Mouse (Mus musculus) gastrocnemius, postnatal 14 days (tissue): ENCODE measurements at regions not wholly inside any gene's neighbourhood (a gene's known extent, or its start where the extent isn't known, plus 50 kb on each side); places are given as distances from the start of the nearest gene placed in this dataset.
"Not testable (repeated sequence)": the region's sequence is repeated elsewhere in the genome, so short reads cannot be mapped to it uniquely, and the experiment has no call there.

ENCODE experiments used
- DNase-seq: peaks from one replicate; pipeline ENCODE4 v3.0.0; 2021; ENCODE audit warnings: mixed read lengths
- intact Hi-C: fragments of 180-260 bp; cut with DNase I; formaldehyde crosslinking; loops from one replicate; pipeline ENCODE4 v1.15.1; 2025; ENCODE audit warnings: low total_unique reads

DNA sequence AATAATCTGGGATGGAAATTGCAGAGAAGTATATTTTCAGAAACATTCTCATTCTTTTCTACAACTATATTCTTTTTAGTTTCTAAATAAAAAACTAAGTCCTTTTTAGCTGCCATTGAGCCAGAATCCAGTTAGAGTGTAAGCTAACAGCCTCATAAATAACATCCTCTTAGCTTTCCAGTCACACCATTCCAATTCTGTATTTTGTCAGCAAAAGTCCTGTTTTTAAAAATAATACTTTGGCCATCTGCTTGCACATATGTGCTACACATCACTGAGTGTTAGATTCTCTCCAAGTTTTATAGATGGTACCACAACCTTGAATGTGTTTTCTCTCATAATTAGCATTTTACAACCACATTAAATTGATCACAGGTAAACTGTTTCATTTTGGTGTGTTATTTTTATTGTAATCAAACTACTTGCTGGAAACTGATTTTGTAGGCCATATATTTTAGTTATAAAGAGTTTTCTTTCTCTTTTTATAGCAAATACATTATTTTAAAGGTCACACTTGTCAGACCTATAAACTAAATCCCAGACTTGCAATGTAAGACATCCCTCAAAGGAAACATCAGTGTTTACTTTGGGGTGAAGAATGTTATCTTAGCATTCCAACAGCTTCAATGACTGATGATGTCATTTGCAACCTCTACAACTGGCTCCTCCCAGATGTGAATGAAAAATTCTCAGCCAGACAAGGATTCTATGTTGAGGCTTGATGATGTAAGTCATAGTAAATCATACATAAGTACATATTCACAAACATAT is 1878.9 kb upstream of the Flrt2 start:
- DNase-seq = no peak
- intact Hi-C loops = no loop called here

DNA sequence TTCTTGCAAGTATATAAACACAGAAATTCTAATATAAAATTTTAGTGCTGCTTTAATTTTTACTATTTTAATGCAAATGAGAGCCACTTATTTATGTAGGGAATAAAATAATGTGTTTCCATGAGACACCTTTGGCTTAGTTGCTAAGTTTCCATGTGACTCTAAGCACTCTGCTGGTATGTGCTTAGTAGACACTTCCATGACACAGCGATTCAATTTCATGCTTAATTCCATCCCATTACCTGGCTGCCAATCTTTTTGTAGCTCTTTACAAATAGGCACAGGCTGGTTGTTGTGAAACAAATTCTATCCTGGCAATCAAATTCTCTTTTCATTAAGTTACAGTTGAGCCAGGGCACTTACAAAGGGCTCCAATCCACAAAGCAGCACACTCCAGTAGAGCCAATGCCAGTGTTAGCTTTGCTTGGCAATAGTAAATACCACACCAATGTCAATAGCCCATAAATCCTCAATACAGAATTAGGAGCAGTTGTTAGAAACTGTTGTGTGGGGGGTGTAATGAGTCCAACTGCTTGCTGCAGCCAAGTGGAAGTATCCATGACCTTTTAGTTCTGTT is 1841.0 kb upstream of the Flrt2 start:
- intact Hi-C loops = no loop called here
- no peak for DNase-seq

DNA sequence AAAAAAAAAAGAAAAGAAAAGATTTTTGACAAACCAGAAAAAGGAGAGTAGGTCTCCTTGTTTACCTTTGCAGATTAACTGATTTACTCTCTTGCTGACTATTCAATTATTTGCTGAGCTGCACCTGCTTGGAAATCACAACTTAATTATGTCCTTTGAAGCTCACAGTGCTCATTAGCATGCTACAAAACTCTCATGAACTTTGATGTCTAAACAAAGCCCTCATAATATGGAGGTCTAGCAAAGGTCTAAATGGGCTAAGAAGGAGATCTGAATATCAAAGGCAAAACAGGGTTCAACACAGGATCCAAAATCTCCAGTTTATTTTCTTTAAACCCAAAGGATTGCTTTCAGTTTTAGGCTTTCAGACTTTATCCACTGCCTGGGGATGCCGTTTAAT is 1840.4 kb upstream of the Flrt2 start:
- intact Hi-C loops = no loop called here
- DNase-seq = no peak

DNA sequence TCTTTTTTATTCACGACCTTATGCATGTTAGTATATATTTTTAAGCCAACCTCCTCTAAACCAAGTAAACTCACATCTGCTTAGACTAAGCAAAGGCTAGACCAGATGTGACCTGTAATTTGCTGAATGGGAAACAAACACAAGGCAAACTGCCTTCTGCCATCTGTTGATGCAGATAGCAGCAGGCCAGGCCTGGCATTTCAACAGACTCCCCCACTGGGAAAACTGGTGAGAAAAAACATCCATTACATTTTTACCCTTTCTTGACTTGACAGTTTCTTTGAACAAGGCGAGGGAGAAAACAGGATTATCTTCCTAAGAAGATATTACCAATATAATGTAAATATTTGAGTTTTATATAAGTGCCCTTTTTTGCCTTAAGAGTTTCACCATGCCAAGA is 1806.1 kb upstream of the Flrt2 start:
- DNase-seq = no peak
- intact Hi-C loops = no loop called here

DNA sequence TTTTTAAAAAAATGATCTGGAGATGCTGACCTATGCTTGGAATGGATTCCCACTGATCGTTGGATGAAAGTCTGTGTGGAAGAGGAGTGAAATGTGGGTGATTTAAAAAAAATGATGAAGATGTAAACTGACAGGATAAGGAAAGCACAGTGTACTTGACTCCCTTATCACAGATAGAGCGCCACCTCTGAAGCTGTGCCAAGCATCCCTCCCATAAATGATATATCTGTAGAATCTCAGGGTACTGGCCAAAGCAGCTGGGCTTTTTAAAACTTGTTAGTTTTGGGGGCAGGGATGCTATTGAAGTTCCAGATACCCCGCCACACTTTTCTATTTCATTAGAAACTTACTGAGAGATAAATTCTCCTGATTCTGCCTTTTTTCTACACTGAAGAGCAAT is 1801.9 kb upstream of the Flrt2 start:
- intact Hi-C loops = no loop called here

DNA sequence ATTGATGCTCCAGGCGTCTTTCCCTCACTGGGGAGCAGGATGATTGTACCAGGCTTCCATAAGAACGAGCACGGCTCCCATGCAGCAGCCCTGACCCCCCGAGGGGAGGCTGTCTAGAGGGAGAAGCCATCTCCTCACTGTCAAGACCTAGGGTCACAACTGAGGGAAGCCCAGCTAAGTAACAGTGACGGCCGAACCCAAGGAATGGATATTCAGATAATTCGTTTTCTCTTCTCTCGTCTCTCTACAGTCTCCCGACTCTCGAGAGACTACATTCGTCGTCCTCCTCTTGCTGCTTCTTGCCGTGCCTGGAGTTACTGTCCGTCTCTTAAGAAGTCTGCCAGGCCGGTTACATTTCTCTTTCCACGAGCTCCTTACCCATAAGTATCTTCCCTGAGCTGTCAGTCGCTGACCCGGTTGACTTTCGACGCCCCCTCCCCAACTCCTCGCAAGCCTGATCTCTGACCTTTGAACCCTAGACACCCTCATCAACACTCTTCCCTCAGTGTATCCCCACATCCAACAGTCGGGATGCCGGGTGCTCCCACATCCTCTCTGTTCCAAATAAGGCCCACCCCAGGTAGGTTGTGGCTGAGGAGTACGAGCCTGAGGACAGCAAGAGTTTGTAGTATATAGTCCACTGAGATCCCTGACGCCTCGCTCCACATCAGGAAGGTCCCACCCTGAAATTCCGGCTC is 1763.3 kb upstream of the Flrt2 start:
- DNase-seq, intact Hi-C loops: not testable (repeated sequence)

More for the DNA sequence above, 1801.9 kb upstream of the Flrt2 start:
- no peak for DNase-seq

DNA sequence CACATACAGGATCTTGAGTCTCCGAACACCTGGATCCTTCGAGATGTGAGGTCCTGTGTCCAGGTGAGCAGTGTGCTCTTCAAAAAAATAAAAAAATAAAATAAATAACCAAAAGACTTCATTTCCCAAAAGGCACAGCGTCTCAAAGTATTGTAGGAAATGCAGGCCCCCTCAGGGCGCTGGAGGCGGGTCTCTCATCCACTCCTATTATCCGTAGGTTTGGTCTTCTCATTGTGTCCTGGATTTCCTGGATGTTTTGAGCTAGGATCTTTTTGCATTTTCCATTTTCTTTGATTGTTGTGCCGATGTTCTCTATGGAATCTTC is 1762.8 kb upstream of the Flrt2 start:
- intact Hi-C loops, DNase-seq: not testable (repeated sequence)

DNA sequence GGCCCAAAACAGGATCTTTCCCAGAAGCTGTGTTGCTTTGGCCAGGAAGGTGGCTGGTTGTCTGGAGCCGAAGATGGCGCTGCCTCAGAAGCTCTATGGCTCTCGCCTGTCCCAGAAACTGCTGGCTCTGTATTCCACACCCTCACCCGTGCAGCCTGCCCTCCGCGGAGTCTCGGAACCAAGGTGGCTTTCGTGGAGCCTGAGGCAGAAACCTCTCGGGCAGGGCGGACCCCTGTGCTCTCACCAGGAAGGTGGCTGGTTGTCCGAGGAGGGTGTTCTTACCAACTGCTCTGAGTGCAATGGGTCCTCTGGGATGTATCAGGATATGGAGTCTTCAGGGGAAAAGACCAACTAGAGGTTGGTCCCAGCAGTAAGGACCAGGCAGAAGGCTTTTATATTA is 1761.8 kb upstream of the Flrt2 start:
- intact Hi-C loops, DNase-seq: not testable (repeated sequence)

DNA sequence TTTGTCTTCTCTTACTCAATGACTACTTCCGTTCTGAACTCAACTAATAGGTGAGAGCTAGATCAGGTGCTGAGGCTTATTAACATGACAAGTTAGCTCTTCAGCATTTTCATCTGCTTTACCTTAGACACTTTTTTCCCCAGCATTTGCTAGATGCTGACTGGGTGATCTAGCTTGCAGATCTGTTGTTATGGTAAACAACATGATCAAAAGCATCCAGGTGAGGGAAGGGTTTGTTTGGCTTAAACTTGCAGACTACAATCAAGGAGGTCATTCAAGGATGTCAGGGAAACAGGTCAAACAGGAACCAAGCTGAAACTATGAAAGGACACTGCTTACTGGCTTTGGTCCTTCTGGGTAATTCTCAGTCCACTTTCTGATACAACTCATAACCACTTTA is 1731.2 kb upstream of the Flrt2 start:
- intact Hi-C loops = no loop called here
- DNase-seq = no peak

DNA sequence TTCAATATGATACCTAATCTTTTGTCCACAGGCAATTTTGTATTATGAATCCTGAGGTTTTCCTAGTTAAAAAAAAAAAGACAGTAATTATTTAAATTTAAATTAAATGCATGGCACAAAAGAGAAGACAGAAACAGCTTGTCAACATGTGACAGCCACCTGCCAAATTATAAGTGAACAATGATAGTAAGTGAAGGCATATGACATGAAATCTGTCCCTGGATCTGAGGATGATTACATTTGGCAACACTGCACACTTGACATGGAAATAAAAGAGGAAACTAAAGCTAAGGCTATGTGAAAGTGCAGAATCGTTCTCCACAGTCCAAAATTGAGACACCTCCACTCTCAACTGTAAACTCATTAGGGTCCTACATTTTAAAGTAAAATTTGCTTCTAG is 1710.7 kb upstream of the Flrt2 start:
- intact Hi-C loops = no loop called here

DNA sequence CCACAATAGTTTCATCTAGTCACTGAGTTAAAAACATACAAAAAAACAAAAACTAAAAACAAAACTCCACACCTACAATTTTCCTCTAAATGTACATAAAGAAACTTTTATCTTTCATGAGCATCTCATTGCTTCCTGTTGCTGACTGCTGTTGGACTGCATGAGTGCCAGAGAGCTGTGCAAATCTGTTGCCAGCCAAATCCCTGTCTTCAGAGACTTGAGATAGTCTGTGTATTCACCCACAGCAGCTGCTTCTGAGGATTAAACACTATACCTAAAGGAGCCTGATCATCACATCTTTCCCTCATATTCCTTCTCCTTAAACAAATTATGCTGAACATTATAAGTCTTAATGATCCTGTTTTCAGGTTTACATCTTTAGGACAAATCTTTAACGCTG is 1700.5 kb upstream of the Flrt2 start:
- no peak for DNase-seq
- intact Hi-C loops = no loop called here

More for the DNA sequence above, 1710.7 kb upstream of the Flrt2 start:
- no peak for DNase-seq

DNA sequence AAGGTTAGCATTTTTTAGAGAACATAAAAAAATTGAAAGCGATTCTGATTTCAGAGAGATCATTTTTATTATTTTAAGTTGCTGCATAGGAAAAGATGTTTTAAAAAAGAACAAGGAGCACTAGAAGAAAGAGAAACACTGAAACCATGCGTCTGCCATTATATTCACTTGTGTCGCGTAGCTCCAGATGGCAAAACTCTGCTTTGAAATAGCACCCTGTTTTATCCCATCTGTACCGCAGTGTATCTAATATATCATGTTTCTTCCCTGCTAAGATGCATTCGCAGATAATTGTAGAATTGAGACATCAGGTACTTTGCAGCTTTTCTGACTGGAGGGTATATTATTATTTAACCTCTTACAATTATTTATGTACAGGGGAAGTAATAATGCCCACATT is 1698.2 kb upstream of the Flrt2 start:
- intact Hi-C loops = no loop called here
- DNase-seq = no peak

DNA sequence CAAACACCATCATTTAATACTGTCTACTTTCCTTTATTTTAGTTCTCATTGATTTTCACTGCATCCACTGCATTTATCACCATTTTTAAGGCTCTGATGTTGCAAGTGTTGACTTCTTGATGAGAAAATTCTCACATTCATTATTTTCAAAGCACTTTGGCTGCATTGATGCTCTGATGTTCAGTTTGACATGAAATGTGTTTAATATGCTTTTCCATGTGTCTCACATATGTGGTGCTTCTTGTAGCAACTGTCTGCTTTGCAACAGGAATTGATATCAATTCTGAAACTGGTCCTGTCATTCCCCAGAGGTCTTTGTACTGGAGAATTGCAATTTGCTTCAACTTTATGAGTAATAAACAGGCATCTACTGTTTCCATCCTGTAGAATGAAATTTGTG is 1676.1 kb upstream of the Flrt2 start:
- no peak for DNase-seq
- intact Hi-C loops = no loop called here

DNA sequence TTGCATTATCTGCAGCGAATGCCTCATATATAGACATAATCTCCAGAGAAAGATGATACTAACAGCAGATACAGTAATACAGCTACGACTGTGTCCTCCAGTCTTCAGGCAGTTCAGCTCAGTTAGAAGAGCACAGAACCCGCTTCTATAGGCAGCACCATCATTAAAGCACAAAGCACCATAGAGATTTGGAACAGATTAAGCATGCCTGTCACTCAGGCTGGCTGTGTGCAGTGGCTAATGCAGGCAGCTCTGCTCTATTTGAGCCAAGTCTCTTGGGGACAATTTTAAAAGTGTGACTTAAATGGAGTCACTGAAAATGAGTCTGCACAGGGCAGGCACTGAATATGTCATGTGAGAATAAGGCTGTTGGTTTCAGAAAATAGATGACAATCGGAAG is 1660.7 kb upstream of the Flrt2 start:
- intact Hi-C loops = no loop called here

DNA sequence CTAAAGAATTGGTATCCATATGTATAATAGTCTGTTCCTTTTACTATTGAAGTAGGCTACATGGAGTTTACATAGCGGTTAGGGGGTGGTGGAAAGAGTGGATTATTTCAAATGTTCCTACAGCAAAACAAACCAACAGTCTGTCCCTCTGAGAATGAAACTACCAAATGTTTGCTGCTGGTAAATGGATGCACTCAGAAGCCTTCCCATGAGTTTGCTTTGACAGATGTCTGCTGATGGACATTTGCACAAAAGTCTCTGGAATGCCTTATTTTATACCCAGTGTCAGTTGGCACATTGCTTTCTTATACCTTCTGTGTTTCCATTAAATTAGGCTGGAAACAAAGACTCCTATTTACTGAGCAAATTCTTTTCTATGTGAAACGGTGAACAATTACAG is 1644.1 kb upstream of the Flrt2 start:
- no peak for DNase-seq
- intact Hi-C loops = no loop called here

More for the DNA sequence above, 1660.7 kb upstream of the Flrt2 start:
- DNase-seq = no peak

DNA sequence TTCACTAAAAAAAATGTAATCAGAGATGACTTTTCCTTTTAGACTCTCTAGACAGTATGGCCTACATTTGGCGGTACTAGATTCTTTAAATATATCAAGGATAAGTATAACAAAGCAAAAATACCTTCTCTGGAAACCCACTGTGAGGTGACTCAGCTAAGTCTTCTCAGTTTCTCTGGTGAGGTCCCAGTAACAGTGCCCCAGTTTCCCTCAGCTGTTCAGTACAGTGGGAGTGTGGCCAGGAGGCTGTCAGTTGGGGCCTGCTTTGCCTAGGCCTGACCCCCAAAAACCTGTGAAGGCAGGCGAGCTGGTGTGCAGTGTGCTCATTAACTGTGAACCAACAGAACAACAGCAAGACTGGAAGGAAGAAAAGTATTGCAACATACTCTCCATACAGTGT is 1634.3 kb upstream of the Flrt2 start:
- intact Hi-C loops = no loop called here
- no peak for DNase-seq

DNA sequence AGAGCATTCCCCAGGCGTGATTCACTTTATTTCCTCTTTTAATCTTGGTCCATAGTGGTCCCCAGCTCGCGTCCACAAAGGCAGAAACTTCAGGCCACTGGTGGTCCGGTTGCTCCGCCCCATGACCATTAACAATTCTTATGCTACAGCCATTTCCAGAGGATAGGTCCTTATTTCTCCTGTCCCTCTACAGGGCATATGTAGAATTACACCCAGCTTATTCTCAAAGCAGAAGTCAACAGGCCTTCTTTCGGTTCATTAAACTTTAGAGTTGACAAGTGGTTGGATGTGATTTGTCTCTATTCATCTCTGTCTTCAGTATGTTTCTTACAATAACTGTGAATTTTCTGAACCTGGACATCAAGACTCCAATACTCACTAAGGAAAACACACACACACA is 1632.4 kb upstream of the Flrt2 start:
- DNase-seq = no peak
- intact Hi-C loops = no loop called here

DNA sequence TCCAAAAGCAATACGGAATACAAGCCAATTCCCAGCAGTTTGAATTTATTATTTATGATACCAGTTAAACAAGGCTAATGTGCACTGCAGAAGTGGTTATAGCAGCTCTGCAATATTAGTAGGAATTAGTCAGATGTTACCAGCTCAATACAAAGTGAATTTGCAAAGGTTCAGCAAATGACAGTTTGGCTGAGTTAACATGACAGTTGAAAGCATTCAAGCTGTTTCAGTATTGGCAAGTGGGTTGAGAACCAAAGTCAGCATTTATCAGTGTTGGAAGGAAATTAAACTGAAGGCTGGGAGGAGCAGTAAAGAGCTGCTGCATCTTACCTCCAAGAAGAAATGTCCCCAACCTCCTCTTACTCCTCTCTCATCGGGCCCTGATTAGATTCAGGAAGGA is 1631.7 kb upstream of the Flrt2 start:
- DNase-seq = no peak
- intact Hi-C loops = no loop called here

DNA sequence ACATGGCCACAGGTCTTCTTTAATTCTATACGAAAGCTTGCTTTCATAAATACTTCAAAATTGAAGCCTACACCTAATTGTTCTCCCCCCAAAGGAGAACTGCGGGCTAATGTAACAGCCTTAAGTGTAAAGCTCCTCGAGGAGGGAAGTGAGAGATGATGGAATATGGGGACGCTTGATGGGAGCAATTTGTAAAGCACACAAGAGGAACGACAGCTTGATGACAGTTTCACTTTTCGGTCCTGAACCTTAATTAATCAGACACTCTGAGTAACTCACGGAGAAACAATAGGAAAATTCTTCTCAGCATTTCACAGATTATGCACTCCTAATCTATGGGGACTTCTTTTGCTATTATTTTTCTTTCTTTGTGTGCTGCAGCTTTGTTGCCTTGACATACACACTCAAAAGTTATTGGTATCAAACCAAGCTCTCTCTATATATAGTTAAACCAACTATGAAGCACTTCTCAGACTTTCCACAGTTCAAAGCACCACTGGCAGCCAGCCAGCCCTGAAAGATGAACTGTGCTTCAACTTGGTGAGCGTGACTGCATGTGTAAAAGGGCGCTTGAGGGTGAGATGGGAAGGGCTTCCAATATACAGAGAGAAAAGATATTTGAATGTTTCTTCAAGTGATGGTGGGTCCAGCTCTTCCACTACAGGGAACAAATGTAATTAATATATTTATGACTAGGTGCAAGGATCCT is 1625.4 kb upstream of the Flrt2 start:
- intact Hi-C loops = no loop called here

DNA sequence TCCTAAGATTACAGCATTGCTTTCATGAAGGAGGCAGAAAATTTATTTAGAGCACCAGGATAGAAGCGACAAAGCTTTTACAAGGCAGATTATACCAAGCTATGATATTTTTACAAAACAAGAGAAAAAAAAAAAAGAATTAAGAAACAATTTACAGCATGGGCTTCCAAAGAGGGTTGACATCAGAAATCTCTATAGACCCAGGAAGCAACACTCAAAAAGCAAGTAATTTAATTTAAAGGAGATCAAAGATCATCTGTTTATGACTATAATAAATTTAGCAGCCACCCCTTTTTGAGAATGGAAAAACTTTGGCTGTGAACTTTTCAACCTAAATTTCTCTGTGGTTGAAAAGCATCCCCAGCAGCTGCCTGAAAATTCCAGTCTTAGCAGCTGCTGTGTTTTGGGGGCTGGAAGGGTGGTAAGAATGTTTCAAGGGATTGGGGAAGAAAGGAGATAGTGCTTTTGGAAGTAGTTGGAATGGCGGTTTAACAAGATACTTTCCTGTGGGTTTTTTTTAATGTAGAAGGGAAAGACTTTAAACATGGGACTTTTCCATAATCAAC is 1621.0 kb upstream of the Flrt2 start:
- DNase-seq = no peak
- intact Hi-C loops = no loop called here

More for the DNA sequence above, 1625.4 kb upstream of the Flrt2 start:
- DNase-seq = no peak
